9 mouse cellular contexts compared by ENCODE assay signal in genomic region chr17:13656065-13656464, GRCm38 (mm10).
DNase-seq lines count a peak whose midpoint lies in the region; ATAC-seq and TF ChIP-seq lines count a peak whose summit lies in the region.
"Had no signal": no experiment of that assay in that cellular context is flagged by ENCODE, and none has a peak within 500 bp of the region (broad histone marks: within the 10 kb centered on the region; RNA-seq: fewer than 3 reads in every experiment).

No protein-coding gene starts in this region.

- H3K4me3 ChIP-seq in heart, postnatal 0 days (ENCODE audit: low read depth, low read length) = peak overlapping the region; percentile 21; the same call in 1 of the 2 replicates
- H3K4me3 ChIP-seq in embryonic facial prominence, embryonic 10.5 days = peak overlapping the region; percentile 47
- H3K4me3 ChIP-seq in hindbrain, embryonic 14.5 days (replicated peaks; ENCODE audit: low read length) = no peak overlapping the region
- H3K4me3 ChIP-seq in midbrain, embryonic 15.5 days = no peak overlapping the region

- no peak for ATAC-seq in heart, postnatal 0 days (ENCODE audit: insufficient read depth, low read depth)
- ATAC-seq in hindbrain, embryonic 14.5 days (ENCODE audit: low FRiP score) = no peak
- no peak for ATAC-seq in midbrain, embryonic 15.5 days (replicated peaks)

- intact Hi-C loops in heart, postnatal 36 days (cut with DNase I) = no loop called here

- TF ChIP-seq CTCF in heart, postnatal 0 days (IDR thresholded peaks at IDR 0.05; ENCODE audit: low read depth) = no peak

- peak overlapping the region; percentile 54 for H3K4me2 ChIP-seq in heart, postnatal 0 days (ENCODE audit: low read depth, low read length)
- peak overlapping the region; percentile 15; the same call in 1 of the 2 replicates for H3K4me2 ChIP-seq in hindbrain, embryonic 14.5 days (replicated peaks)
- H3K4me2 ChIP-seq in midbrain, embryonic 15.5 days = no peak overlapping the region

- WGBS in heart, postnatal 0 days = 41% methylated on average over 3 of the region's 3 CpGs
- 16% methylated on average over 3 of the region's 3 CpGs for WGBS in embryonic facial prominence, embryonic 10.5 days
- WGBS in hindbrain, embryonic 14.5 days = 11% methylated on average over 3 of the region's 3 CpGs
- 13% methylated on average over 3 of the region's 3 CpGs for WGBS in midbrain, embryonic 15.5 days

- H3K36me3 ChIP-seq in heart, postnatal 0 days (replicated peaks; ENCODE audit: control insufficient read depth, insufficient read depth, low read length) = no peaks in the 10 kb centered on the region
- H3K36me3 ChIP-seq in embryonic facial prominence, embryonic 10.5 days (replicated peaks) = no peaks in the 10 kb centered on the region
- H3K36me3 ChIP-seq in hindbrain, embryonic 14.5 days (replicated peaks; ENCODE audit: control insufficient read depth, insufficient read depth) = no peaks in the 10 kb centered on the region
- no peaks in the 10 kb centered on the region for H3K36me3 ChIP-seq in midbrain, embryonic 15.5 days (replicated peaks)
- H3K36me3 ChIP-seq: G1E had no signal

- peaks cover 36% of the 10 kb centered on the region for H3K4me1 ChIP-seq in heart, postnatal 0 days (ENCODE audit: control insufficient read depth, insufficient read depth)
- H3K4me1 ChIP-seq in embryonic facial prominence, embryonic 10.5 days = peaks cover 41% of the 10 kb centered on the region
- H3K4me1 ChIP-seq in hindbrain, embryonic 14.5 days (replicated peaks; ENCODE audit: control insufficient read depth, insufficient read depth, low read length) = peaks cover 27% of the 10 kb centered on the region
- H3K4me1 ChIP-seq in midbrain, embryonic 15.5 days = peaks cover 38% of the 10 kb centered on the region

- 0 out of 2 replicates have a peak overlapping the region, but pooled peaks have one; percentile 15 for H3K27ac ChIP-seq in heart, postnatal 0 days (ENCODE audit: low read depth)
- H3K27ac ChIP-seq in embryonic facial prominence, embryonic 10.5 days (replicated peaks) = peak overlapping the region; percentile 60
- H3K27ac ChIP-seq in hindbrain, embryonic 14.5 days = peak overlapping the region; percentile 83
- peak overlapping the region; percentile 61 for H3K27ac ChIP-seq in midbrain, embryonic 15.5 days

- H3K27me3 ChIP-seq in heart, postnatal 0 days (ENCODE audit: control insufficient read depth, insufficient read depth, low read length) = no peaks in the 10 kb centered on the region
- no peaks in the 10 kb centered on the region for H3K27me3 ChIP-seq in embryonic facial prominence, embryonic 10.5 days (replicated peaks; ENCODE audit: low read depth, poor library complexity, severe bottlenecking)
- H3K27me3 ChIP-seq in hindbrain, embryonic 14.5 days (ENCODE audit: control insufficient read depth, insufficient read depth, low read length) = no peaks in the 10 kb centered on the region
- H3K27me3 ChIP-seq in midbrain, embryonic 15.5 days (replicated peaks) = no peaks in the 10 kb centered on the region

- H3K9ac ChIP-seq in heart, postnatal 0 days (replicated peaks; ENCODE audit: low read depth, low read length) = no peak overlapping the region
- H3K9ac ChIP-seq in hindbrain, embryonic 14.5 days = no peak overlapping the region
- no peak overlapping the region for H3K9ac ChIP-seq in midbrain, embryonic 15.5 days

- no peaks in the 10 kb centered on the region for H3K9me3 ChIP-seq in heart, postnatal 0 days (replicated peaks; ENCODE audit: control insufficient read depth, low read length)
- no peaks in the 10 kb centered on the region for H3K9me3 ChIP-seq in embryonic facial prominence, embryonic 10.5 days
- H3K9me3 ChIP-seq in hindbrain, embryonic 14.5 days (ENCODE audit: control insufficient read depth, low read length) = no peaks in the 10 kb centered on the region
- no peaks in the 10 kb centered on the region for H3K9me3 ChIP-seq in midbrain, embryonic 15.5 days

- no peak for DNase-seq in heart, postnatal 0 days (ENCODE audit: low spot score)
- no peak for DNase-seq in heart, postnatal 36 days
- no peak for DNase-seq in embryonic facial prominence, embryonic 10.5 days (ENCODE audit: low spot score)
- no peak for DNase-seq in hindbrain, embryonic 14.5 days (ENCODE audit: low spot score)
- no peak for DNase-seq in gastrocnemius, postnatal 25 days
- DNase-seq in embryo, embryonic 10.5 days (ENCODE audit: low spot score) = no peak
- DNase-seq in embryo, embryonic 10 days (ENCODE audit: low spot score) = no peak

- TF ChIP-seq EP300 in heart, postnatal 0 days (IDR thresholded peaks at IDR 0.05; ENCODE audit: low read depth) = no peak

Comparison
In these comparisons a context has a peak if more than half of its experiments do, and no peak if none do; other contexts are left out.
1. H3K27ac ChIP-seq: peak in every context shown above with its lines; median percentile 83 in hindbrain, embryonic 14.5 days; 61 in midbrain, embryonic 15.5 days; 60 in embryonic facial prominence, embryonic 10.5 days; 15 in heart, postnatal 0 days.
2. H3K4me3 ChIP-seq: peak in heart, postnatal 0 days (single experiment) and embryonic facial prominence, embryonic 10.5 days (single experiment); none in hindbrain, embryonic 14.5 days (single experiment) and midbrain, embryonic 15.5 days (single experiment).